Mouse (Mus musculus) brain, embryonic 14.5 days (tissue): Measurements from ENCODE around the gene Tmem258.

ENCODE experiments used
- CTCF ChIP-seq: fragments of 200-500 bp; IDR thresholded peaks from 2 replicates; pipeline ENCODE4 v1.5.1; 2012; ENCODE audit warnings: inconsistent platforms, mild to moderate bottlenecking, moderate library complexity, borderline replicate concordance; ENCODE audit not compliant: insufficient read depth, insufficient read length; ENCODE audit errors: extremely low read depth
- POLR2A ChIP-seq: fragments of 200-500 bp; IDR thresholded peaks from 2 replicates; pipeline ENCODE4 v1.6.1; 2012; ENCODE audit warnings: mild to moderate bottlenecking, inconsistent platforms, borderline replicate concordance; ENCODE audit not compliant: poor library complexity, insufficient read depth, insufficient read length, severe bottlenecking; ENCODE audit errors: extremely low read depth

- TF ChIP-seq CTCF (no peak), POLR2A (no peak)
Measured at GRCm38 (mm10) chr19:10239975-10240653, 36.3 kb downstream of the Tmem258 start.
